Mouse (Mus musculus) kidney, embryonic 16.5 days (tissue): Measurements from ENCODE around the gene Dhrs3. TPM values are rescaled to one million over a fixed set of nuclear protein-coding genes. Genes with fewer than 3 reads are reported as not detected.

ENCODE experiments used
- ATAC-seq: fragments of 200-750 bp; cut with Nextera tagmentation; 2 replicates; pipeline ENCODE4 v1.8.0; 2017; ENCODE audit warnings: moderate TSS enrichment; ENCODE audit not compliant: low FRiP score, low TSS enrichment
- H3K27ac ChIP-seq: fragments of 300-500 bp; sonication (generic); 2 replicates; pipeline ENCODE4 v1.5.1; 2014; ENCODE audit warnings: low read length
- H3K27me3 ChIP-seq: fragments of 300-500 bp; sonication (generic); 2 replicates; pipeline ENCODE4 v1.6.1; 2014; ENCODE audit warnings: low read length, control low read depth, mixed read lengths; ENCODE audit not compliant: insufficient read depth
- H3K36me3 ChIP-seq: fragments of 300-500 bp; sonication (generic); 2 replicates; pipeline ENCODE4 v1.6.1; 2014; ENCODE audit warnings: low read length, control low read depth, mixed read lengths; ENCODE audit not compliant: insufficient read depth
- H3K4me1 ChIP-seq: fragments of 300-500 bp; sonication (generic); 2 replicates; pipeline ENCODE4 v1.6.1; 2014; ENCODE audit warnings: low read length, control low read depth, mixed read lengths; ENCODE audit not compliant: insufficient read depth
- H3K4me2 ChIP-seq: fragments of 300-500 bp; sonication (generic); replicated peaks from 2 replicates; pipeline ENCODE4 v1.6.1; 2014; ENCODE audit warnings: low read depth, low read length
- H3K4me3 ChIP-seq: fragments of 300-500 bp; sonication (generic); 2 replicates; pipeline ENCODE4 v1.5.1; 2014; ENCODE audit warnings: mild to moderate bottlenecking, low read length
- H3K9ac ChIP-seq: fragments of 300-500 bp; sonication (generic); replicated peaks from 2 replicates; pipeline ENCODE4 v1.6.1; 2014; ENCODE audit warnings: low read length
- H3K9me3 ChIP-seq: fragments of 300-500 bp; sonication (generic); 2 replicates; pipeline ENCODE4 v1.6.1; 2016; ENCODE audit warnings: low read length, control low read depth
- WGBS: fragments of 180-500 bp; shearing (Covaris S2); extraction: QIAGEN DNeasy Blood & Tissue Kit; methylation state at CpG from one replicate; pipeline ENCODE4 v1.1.7; 2014; 5-methylcytosine and 5-hydroxymethylcytosine counted together
- polyA plus RNA-seq: library from polyadenylated mRNA; unstranded; fragments of >200 nt; fragmentation: Nextera tagmentation; extraction: Ambion mirVana; gene quantifications from 2 replicates; pipeline ENCODE4 v1.2.1, GENCODE M21; 2015

Dhrs3 gene
- polyA plus RNA-seq, 1 experiment from 2014 or later: 217 TPM

GRCm38 (mm10) chr4:144895211-144895590, 2.6 kb downstream of the Dhrs3 start:
- H3K9ac ChIP-seq: peak overlapping the region; percentile 93
- H3K36me3 ChIP-seq: peaks cover 18% of the 10 kb centered on the region
- peak overlapping the region; percentile 81 for H3K4me3 ChIP-seq
- 20% methylated on average over 2 of the region's 2 CpGs for WGBS
- H3K4me1 ChIP-seq: peaks cover 64% of the 10 kb centered on the region
- no peaks in the 10 kb centered on the region for H3K27me3 ChIP-seq
- peak overlapping the region; percentile 97 for H3K27ac ChIP-seq
- H3K4me2 ChIP-seq: peak overlapping the region; percentile 70
- no peak for ATAC-seq
- H3K9me3 ChIP-seq: no peaks in the 10 kb centered on the region

DNA sequence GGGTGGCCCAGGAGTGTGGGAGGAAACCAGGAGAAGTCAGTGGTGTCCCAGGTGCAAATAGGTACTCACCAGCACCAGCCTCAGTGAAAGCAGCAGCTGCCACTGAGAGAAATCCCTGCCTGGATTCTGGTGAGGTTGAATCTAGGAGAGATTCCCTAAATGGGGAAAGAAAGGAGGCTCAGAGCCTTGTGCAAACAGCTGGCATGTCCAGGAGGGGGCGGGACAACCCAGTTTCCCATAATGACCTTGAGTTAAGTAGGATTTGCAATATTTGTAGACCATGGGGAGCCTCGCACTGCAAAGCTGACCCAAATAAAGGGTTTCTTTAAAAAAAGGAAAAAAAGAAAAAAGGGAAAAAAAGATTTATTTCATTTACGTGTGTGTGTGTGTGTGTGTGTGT, 3.7 kb downstream of the Dhrs3 start:
- H3K36me3 ChIP-seq: peaks cover 24% of the 10 kb centered on the region
- no peaks in the 10 kb centered on the region for H3K9me3 ChIP-seq
- peak overlapping the region; percentile 62 for H3K9ac ChIP-seq
- no peaks in the 10 kb centered on the region for H3K27me3 ChIP-seq
- H3K27ac ChIP-seq: peak overlapping the region; percentile 80
- peaks cover 61% of the 10 kb centered on the region for H3K4me1 ChIP-seq
- no peak for ATAC-seq
- H3K4me2 ChIP-seq: peak overlapping the region; percentile 70
- peak overlapping the region; percentile 41 for H3K4me3 ChIP-seq
- 38% methylated on average over 3 of the region's 3 CpGs for WGBS

GRCm38 (mm10) chr4:144898036-144898649, 5.5 kb downstream of the Dhrs3 start:
- Histone ChIP-seq H3K27me3 (no peaks in the 10 kb centered on the region), H3K4me2 (peak overlapping the region; percentile 70; the same call in 1 of the 2 replicates), H3K4me3 (no peak overlapping the region), H3K36me3 (peaks cover 28% of the 10 kb centered on the region), H3K27ac (peak overlapping the region; percentile 80), H3K9me3 (no peaks in the 10 kb centered on the region), H3K9ac (no peak overlapping the region), H3K4me1 (peaks cover 67% of the 10 kb centered on the region)
- 54% methylated on average over 6 of the region's 6 CpGs for WGBS
- ATAC-seq: peak; percentile 29

DNA sequence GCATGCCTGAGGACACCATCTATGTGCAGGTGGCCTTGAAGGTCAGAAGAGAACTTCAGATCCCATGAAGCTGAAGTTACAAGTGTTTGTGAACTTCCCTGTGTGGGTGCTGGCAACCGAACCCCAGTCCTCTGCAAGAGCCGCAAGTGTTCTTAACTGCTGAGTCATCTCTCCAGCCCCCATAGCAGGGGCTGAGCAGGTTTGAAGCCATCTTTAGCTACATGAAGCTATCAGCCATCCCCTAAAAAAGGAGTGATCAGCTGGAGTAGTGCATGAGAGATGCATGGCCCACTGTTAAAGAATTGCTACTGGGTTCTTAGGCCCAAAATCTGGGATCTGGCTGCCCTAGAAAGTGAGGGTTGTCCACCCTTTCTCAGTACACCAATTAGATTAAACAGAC, 6.1 kb downstream of the Dhrs3 start:
- Histone ChIP-seq H3K9ac (no peak overlapping the region), H3K27ac (peak overlapping the region; percentile 66), H3K4me3 (no peak overlapping the region), H3K27me3 (no peaks in the 10 kb centered on the region), H3K36me3 (peaks cover 28% of the 10 kb centered on the region), H3K4me2 (no peak overlapping the region), H3K4me1 (peaks cover 73% of the 10 kb centered on the region), H3K9me3 (no peaks in the 10 kb centered on the region)
- WGBS: 95% methylated on average over 2 of the region's 2 CpGs
- no peak for ATAC-seq

- Histone ChIP-seq H3K4me2 (no peak overlapping the region), H3K27ac (0 out of 2 replicates have a peak overlapping the region, but pooled peaks have one; percentile 25), H3K4me3 (no peak overlapping the region), H3K9ac (no peak overlapping the region), H3K36me3 (peaks cover 31% of the 10 kb centered on the region), H3K9me3 (no peaks in the 10 kb centered on the region), H3K27me3 (no peaks in the 10 kb centered on the region), H3K4me1 (peaks cover 84% of the 10 kb centered on the region)
- 62% methylated on average over 5 of the region's 5 CpGs for WGBS
- no peak for ATAC-seq
These were observed 9.0 kb downstream of the Dhrs3 start for GRCm38 (mm10) chr4:144901561-144902111.

DNA sequence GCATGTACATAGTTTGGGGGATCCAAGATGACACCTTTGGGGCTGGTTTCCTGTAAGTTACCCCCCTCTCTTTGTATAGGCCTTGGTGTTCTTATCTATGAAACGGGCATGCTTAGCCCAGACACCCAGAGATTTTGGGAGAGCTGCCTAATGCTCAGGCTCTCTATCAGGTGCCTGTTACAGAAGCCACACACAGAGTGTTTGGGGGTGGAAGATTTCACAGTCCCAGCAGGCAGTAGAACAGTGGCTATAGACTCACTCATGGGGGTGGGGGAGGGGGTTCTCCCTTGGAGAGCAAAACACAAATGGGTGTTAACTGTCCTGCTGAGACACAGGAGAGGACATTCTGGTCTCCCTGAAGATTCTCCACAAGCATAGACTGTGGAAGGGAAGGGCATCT, 10.5 kb downstream of the Dhrs3 start:
- Histone ChIP-seq H3K9ac (no peak overlapping the region), H3K27me3 (no peaks in the 10 kb centered on the region), H3K4me1 (peaks cover 69% of the 10 kb centered on the region), H3K4me2 (no peak overlapping the region), H3K4me3 (no peak overlapping the region), H3K27ac (peak overlapping the region; percentile 69), H3K36me3 (peaks cover 35% of the 10 kb centered on the region), H3K9me3 (no peaks in the 10 kb centered on the region)
- ATAC-seq: no peak
- WGBS: 79% methylated on average over 1 of the region's 1 CpGs

DNA sequence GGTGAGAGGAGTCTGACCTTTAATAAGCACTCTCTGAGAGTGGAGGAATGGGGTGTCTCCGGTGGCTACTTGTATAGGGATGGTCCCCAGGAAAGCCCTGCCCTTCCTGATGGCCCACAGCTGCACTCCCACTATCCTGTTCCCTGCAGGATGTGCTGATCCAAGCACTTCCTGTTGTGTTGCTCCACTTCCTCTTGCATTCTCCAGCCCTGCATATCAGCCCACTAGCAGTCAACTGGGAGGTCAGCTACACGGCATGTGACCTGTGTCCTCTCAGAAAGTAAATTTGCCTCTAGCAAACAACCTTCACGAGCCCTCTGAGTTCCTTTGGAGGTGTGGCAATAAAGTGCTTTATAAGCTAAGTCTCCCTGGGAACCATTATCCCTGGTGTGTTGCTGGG, 11.3 kb downstream of the Dhrs3 start:
- Histone ChIP-seq H3K4me1 (peaks cover 61% of the 10 kb centered on the region), H3K36me3 (peaks cover 32% of the 10 kb centered on the region), H3K9me3 (no peaks in the 10 kb centered on the region), H3K27ac (peak overlapping the region; percentile 69), H3K4me3 (no peak overlapping the region), H3K4me2 (no peak overlapping the region), H3K9ac (no peak overlapping the region), H3K27me3 (no peaks in the 10 kb centered on the region)
- WGBS: 30% methylated on average over 3 of the region's 3 CpGs
- peak; percentile 67 for ATAC-seq

DNA sequence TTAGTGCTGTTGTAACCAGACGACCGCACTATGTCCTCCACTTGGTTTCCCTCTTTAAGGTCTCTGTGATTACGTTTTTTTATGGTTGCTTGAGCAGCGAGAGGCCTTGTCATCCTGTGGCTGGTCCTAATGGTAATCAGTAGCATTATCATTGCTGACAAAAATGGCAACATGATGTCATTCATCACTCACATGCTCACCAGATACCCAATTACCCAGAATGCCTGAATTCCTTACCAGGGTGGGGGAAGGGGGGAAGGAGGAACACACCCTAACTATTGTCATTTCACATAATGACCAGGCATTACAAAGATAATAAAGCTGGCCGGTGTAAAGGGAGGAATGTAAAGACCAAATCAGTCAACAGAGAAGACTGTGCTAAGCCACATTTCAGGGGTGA, 12.5 kb downstream of the Dhrs3 start:
- no peak for ATAC-seq
- Histone ChIP-seq H3K4me2 (no peak overlapping the region), H3K4me1 (peaks cover 52% of the 10 kb centered on the region), H3K27me3 (no peaks in the 10 kb centered on the region), H3K27ac (no peak overlapping the region), H3K4me3 (no peak overlapping the region), H3K9ac (no peak overlapping the region), H3K36me3 (peaks cover 22% of the 10 kb centered on the region), H3K9me3 (no peaks in the 10 kb centered on the region)
- WGBS: 51% methylated on average over 5 of the region's 5 CpGs

DNA sequence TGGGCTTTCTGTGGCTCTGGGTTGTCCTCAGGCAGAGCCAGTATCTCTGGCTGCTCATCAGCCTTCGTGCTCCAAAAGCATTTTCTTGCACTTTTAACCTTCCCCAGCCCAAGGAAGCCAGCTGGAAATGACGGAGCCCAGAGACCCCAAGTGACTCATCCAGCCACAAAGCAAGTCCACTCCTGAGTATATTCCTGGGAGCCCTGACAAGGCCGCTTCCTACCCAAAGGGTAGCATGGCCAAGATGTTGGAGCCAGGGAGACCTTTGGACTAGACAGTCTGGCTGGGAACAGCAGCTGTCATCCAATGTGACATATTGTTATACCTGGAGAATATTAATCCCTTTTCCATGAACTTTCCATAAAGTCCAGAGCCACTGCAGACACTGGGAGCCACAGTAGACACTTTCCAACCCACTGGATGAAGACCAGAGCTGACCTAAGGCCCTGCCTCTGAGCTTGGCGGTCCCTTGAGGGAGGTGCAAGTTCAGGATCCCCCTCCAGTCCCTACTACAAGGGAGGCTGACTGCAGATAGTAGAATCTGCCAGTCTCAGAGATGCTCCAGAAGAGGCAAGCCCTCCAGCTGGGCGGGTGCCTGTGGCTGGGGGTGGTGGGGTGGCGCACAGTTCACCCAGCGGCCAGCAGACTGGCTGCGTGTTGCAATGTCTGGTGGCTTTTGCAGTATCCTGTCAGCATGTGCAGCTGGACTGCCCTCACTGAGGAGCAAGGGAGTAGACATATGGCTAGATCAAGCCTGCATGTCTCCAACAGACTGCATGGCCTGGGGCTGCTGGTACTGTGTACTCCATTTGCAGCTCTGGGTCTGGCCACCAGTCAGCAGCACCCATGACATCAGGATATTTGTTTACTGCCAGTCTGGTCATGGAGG, 13.6 kb downstream of the Dhrs3 start:
- Histone ChIP-seq H3K9ac (no peak overlapping the region; the same call in 1 of the 2 replicates), H3K4me2 (no peak overlapping the region), H3K27me3 (no peaks in the 10 kb centered on the region), H3K27ac (peak overlapping the region; percentile 35; the same call in 1 of the 2 replicates), H3K4me3 (no peak overlapping the region), H3K36me3 (peaks cover 21% of the 10 kb centered on the region), H3K4me1 (peaks cover 48% of the 10 kb centered on the region), H3K9me3 (no peaks in the 10 kb centered on the region)
- WGBS: 64% methylated on average over 8 of the region's 8 CpGs
- ATAC-seq: 0 out of 2 replicates have a peak, but pooled peaks have one; percentile 20
